Mouse (Mus musculus) frontal cortex, postnatal 36 days (tissue): ENCODE results near the gene Sbno2.

Experiments used
- DNase-seq, 2 experiments: peaks; one replicate each; pipeline ENCODE4 v3.0.0; 2022; ENCODE audit warnings: low spot score in 2 of 2

The Sbno2 gene

DNA sequence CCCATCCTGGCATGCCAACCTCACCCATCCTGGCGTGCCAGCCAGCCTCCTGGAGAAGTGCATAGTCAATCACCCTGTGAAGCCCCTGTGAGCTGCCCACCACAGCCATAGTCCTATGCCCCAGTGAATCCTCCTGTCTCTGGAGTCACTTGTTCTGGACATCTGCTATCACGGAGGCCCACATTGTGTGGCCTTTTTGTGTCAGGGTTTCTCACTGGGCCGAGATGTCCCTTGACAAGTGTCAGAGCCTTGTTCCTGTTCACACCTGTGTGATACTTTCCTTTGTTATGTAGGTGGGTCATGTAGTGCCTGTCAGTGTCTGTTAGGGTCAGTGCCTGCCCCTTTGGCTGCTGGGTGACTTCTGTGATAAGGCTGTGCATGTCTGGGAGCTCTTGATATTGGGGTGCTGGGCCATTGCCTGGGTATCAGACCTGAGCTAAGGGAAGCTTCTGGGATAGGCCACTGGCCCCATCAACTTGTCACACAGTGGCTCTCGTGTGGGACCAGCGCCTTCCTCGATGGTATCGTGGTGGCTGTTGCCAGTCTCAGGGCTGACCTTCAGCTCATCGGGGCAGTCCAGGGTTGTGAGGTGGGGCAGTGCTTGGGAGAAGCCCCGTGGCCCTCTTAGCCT lies 18.7 kb upstream of the Sbno2 start:
- no peak for DNase-seq

GRCm38 (mm10) chr10:80121639-80122038 lies 16.3 kb upstream of the Sbno2 start:
- DNase-seq: no peak

- DNase-seq: no peak
Observed at GRCm38 (mm10) chr10:80120146-80120545, 14.8 kb upstream of the Sbno2 start.

DNA sequence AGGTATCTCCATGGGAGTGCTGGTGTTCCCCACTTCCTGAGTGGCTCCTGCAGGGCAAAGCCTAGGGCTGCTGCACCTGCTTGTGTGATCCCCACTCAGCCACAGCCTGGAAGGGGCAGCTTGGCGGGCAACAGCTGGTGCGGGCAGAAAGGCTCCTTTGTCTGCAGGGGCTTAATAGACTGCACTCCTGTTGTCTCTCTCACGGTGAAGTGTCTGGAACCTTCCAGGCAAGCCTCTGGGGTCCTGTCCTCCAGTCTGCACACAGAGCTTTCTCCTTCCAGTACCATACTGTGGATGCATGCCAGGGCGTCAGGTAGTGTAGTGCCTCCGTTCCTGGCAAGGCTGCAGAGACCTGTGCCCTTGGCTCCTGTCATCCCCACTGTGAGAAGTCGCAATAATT lies 13.2 kb upstream of the Sbno2 start:
- DNase-seq: no peak

GRCm38 (mm10) chr10:80117736-80118135 lies 12.4 kb upstream of the Sbno2 start:
- DNase-seq: no peak

DNA sequence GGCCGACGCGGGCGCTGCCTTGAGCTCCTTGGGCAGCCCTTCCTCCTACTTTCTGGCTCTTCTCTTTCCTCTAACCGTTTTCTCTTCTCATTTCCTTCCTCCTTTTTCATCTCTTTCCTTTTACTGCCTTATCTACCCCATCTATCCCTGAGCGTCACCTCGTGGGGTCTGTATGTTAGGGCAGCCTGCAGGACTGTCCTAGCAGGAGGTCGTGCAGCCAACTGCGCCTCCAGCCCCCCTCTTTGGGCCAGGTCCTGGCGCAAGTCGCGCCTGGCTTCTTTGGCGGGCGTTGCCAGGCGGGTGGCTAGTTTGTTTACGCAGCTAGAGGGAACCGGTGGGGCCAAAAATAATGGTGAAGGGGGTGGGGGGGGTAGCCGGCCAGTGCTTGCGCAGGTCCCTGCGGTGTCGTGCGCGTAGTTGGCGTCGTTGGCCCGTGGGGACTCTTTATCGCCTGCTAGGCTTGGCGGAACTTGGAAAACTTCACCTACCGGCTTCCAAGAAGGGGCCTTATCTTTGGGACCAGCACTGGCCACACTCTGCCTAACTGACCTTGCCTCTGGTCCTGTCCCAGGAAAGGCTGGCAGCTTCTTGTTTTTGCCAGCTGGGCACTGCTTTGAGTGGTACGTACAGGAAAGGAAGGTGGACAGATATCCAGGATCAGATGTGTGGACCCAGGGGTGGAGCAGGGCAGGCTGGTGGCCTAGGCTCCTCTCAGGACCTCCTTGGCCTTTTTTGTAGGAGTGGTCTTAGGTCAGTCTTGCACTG lies 11.7 kb upstream of the Sbno2 start:
- no peak for DNase-seq

GRCm38 (mm10) chr10:80116563-80116926 lies 11.2 kb upstream of the Sbno2 start:
- DNase-seq: no peak

DNA sequence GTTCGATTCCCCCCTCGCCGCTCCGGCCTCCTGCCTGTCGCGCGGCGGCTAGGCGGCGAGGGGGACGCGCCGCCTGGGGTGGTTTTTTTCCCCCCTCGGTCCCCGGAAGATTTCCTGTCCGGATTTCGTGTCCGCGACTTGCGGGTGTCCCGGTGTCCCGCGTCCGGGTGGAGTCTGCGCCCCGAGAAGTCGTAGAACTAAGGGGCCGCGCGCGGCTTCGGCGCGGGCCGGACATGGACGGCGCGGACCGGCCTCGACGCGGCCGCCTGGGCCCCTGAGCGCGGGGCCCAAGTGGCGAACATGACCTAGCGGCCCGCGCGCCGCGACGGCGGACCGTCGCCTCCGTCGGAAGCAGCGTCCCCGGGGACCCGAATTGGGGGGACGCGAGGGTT lies 10.6 kb upstream of the Sbno2 start:
- no peak for DNase-seq

- peak; percentile 98 to 100 for DNase-seq
Observed at GRCm38 (mm10) chr10:80115290-80115943, 10.0 kb upstream of the Sbno2 start, which contains the start of gene Stk11. TSS of gene Stk11 (plus strand) at chr10:80115803.

DNA sequence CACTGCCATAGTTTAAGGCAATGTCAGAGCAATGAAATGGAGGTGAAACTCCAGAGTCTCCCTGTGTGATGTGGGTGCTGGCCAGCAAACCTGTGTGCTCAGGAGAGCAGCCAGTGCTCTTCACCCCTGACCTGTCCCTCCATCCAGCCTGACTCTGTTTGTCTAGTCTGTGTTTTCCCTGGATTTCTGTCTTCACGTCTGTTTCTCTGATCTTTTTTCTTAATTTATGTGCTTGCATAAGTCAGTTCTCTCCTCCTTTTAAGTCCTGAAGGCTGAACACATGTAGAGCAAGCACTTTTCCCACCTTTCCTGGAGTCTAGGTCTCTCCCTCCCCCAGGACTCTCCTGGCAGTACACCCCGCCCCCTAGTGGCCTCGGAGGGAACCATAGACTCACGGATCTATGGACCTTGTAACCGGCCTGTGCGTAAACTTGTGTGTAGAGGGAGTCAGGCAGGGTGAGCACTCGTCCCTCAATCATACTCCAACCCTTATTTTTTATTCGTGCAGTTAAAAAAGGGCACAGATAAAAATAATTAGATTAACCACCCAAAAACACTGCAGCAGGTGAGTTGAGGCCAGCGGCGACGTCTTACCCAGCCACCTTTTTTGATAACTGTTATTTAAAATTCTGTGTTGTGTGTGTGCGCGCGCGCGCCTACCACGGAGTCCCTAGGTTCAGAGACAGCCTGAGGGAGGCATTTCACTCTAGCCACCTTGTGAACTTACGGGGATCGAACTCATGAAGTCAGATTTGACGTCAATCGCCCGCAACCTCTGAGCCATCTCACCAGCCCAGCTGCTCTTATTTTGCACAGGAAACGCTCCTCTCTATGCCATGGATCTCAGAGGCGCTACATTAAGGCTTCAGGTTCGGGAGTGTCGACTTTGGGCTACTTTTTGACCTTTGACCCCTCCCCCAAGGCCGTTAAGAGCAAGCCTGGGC lies 9.2 kb upstream of the Sbno2 start:
- DNase-seq: peak; percentile 84 to 86

DNA sequence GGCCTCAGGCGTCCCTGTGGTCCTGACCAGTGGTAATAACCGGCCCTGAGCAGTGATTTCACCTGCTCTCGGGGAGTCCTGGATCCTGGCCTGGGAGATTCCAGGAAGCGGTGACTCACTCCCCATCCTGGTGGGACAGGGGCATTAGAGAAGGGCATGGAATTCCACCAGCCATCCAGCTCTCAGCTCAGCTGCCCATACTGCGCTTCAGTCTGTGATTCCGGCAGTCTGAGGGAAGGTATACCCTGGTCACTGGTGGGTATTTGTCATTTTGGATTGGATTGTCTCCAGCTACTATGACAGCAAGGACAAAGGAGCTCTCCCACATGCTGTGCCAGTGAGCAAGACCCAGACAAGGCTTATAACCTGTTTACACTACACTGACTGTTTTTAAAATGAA lies 2.3 kb upstream of the Sbno2 start:
- no peak for DNase-seq

DNA sequence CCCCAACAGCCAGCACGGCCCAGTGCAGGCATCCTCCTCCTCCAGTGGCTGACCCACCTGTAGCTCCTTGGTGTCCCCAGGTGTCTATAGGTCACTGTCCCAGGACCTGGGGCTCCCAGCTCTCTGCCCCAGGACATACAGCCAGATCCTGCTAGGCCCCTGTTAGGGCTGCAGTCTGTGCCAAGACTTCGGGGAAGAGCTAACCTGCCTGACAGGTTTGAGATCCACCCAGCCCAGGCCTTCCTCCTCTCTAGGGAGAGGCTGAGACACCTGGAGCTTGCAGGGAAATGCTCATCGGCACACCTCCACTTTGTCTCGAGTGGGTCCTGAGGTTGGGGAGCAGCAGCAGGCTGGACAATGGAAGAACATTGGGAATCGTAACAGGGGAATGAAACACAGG lies 555 bp upstream of the Sbno2 start:
- no peak for DNase-seq

DNA sequence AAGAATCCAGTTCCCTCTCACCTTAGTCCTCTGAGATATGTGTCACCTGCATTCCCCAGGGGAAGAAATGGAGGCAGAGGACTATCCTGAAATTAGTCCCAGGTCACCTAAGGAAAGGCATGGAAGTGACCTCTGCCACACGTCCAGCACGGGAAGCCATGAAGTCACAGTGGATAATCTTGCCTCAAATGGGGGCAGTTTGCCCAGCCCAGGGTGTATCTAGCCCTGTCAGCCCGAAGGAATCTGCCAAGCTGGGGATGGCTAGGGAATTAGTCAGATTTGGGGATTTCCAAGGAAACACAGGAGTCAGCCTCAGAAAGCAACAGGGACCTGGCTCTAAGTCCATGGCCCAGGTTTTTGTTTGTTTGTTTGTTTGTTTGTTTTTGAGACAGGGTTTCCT lies 1.2 kb downstream of the Sbno2 start:
- DNase-seq: no peak

GRCm38 (mm10) chr10:80103032-80103431 lies 2.3 kb downstream of the Sbno2 start:
- DNase-seq: no peak

- DNase-seq: peak; percentile 81
Observed at GRCm38 (mm10) chr10:80102216-80102915, 3.0 kb downstream of the Sbno2 start.

GRCm38 (mm10) chr10:80100982-80101381 lies 4.4 kb downstream of the Sbno2 start:
- no peak for DNase-seq

DNA sequence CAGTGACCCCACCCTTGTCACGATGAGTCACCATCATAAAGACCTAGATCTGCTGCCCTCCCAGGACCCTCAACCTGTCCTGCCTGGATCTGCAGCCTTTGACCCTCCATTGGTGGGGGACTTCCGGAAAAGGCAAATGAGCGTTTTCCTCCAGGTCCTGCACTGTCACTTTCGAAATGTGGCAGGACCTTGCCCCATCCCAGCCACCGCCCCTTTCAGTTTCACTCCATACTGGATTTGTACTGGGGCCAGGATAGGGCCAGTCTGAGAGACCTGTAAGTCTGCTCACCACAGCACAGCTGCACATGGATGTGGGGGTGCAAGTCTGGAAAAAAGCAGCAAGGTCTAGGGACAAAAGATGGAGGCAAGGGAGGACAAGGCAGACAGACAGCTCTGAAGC lies 6.7 kb downstream of the Sbno2 start:
- DNase-seq: no peak

DNA sequence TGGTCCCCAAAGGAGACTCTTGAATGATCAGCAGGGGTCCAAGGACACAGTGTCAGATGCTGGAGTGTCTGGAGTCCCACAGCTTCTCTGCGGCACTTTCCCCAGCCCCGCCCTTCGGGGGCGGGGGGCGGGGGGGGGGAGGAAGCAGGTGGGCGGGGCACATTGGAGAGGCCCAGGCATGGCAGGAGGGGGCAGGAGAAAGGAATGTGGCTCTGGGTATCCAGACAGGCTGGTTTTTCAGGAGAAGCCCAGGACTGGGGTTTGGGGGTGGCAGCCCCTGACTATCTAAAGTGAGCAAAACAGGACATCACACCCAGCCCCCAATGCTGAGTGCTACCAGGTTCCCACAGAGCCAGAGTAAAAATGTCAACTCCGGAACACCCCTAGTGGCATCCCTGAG lies 8.1 kb downstream of the Sbno2 start:
- DNase-seq: no peak

DNA sequence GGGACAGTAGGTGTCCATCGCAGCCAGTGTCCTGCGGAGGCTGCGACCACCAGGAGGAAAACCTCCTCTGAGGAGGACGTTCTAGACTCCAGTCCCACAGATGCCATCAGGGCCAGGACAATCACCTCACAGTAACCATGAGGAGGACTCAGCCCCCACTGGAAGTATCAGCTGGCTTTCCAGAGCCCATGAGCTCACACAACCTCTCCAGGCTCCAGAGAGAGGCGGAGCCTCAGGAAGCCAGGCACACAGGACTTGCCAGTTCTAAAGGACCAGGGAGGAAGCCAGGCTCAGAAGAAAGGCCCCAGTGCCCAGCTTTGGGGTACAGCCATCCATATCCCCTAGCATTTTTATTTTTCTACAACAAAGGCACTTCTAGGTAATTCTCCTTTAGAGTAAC lies 9.8 kb downstream of the Sbno2 start:
- DNase-seq: no peak

DNA sequence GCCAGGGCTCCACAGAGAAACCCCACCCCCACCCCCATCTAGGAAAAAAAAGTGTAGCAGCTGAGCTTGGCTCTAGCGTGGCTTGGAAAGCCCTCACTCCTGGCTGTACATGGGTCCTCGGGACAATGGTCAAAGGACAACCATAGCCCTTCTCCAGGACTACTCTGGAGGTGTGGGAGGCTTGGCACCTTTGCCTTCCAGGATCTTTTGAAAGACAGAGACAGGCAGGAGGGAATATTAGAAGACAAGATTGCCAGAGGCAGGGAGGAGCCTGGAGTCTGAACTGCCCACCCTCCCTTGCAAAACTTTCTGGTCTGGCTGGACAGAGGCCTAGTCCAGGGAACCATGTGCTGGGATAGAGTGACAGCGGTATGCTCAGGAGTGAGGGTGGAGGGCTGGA lies 10.7 kb downstream of the Sbno2 start:
- DNase-seq: no peak

DNA sequence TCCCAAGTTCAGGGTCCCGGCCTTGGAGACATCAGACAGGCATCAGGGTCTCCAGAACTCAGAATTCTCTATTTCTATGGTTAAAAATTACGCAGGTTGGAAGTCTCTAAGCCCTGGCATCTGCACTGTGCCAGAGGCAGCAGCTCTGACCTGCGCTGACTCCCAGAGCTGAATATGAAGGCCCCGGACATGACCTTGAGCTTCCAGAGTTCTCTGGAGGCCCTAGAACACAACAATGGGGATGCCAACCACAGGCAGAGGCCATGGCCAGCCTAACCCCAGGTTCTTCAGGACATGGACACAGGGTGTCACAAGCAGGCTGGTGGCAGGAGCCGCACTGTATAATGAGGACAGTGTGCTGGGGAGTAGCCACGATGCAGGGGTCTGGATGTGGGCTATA lies 11.3 kb downstream of the Sbno2 start:
- no peak for DNase-seq
